Mouse (Mus musculus): ENCODE data around the gene Cblc. TPM values are rescaled to one million over a fixed set of nuclear protein-coding genes. Genes with fewer than 3 reads are reported as not detected.

The Cblc gene
- 0.16 and 0.75 TPM in 2 replicates for polyA plus RNA-seq (2012; rRNA removed)

DNA sequence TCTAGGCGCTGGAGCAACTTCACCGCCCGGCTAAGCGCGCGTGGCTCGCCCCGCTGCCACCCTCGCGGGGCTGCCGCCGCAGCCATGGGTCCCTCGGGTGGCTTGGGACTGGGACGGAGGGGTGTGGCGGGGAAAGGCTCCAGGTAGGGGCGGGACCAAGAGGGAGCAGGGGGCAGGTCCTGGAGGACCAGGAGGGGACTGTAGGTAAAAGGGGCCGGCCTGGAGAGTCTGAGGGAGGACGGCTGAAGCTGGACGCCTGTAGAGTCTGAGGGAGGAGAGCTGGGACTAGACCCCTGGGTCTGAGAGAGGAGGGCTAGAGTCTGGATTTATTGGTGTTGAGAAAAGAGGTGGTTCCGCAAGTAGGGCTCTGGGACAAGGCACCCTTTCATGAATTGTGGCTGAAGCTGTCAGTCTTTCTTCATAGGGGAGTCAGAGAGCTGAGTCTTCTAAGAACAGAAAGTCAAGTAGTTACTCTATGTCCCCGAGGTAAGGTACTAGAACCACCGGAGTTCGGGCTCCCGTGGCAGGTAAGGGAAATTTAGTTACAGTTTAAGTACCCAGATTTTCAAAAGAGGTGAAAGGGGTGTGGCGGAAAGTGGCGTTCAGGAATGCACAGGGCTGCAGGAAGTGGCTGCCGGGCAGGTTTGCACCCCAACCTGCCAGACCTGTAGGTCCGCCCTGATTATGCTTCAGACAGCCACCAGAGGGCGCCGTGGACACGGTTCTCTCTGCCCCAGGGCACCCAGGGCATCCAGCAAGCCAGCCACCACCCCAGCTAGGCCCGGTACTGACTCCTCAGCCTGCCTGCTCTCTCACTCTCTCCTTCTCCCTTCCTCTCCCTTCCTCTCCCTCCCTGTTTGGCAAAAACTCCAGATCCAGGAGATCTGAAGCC is at the start of gene Cblc:
TSS of gene Cblc (minus strand) at position 113 of the 892 bp plus-strand sequence.

DNA sequence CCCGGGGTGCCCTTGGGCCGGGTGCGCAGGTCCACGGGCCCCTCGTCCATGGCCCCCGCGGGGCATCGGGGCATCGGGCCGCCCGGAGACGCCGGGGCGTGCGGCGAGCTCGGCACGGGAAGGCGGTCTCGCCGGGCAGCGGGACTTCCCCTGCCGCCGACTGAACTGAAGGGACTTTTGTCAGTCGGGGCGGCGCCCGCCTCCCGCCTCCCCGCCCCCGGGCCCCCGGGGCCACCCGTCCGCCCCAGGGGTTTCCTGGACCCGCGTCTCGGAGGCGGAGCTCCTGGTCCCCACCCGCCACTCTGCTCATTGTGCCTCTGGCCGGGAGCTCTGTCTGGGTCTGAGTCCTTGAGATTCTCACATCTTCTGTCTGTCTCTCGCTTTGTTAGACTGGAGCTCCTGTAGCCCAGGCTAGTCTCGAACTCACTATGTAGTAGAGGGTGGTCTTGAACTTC is 26.0 kb upstream of the Cblc start, which contains the start of gene Bcl3:
TSS of gene Bcl3 (minus strand) at position 167 of the 455 bp plus-strand sequence.

DNA sequence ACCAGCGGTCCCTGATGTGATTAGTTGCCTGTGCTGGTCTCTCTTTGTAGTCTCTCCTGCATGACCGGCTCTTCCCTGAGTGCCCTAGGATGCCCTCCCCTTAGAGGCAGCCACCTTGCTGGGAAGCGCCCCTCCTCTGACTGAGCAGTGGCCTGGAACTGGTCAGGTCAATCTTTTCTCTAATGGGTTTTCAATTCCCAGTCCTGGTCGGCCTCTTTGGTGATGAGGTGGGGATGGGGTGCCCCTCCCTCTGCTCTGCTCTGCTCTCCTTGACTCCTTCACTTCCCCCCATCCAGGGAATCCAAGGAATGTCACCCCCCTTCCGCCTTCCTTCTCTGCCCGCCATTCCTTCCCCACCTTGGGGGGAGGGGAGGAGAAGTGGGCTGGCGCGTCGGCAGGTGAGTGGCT is 25.6 kb downstream of the Cblc start, which contains the start of gene Bcam:
TSS of gene Bcam (minus strand) at position 33 of the 408 bp plus-strand sequence.

DNA sequence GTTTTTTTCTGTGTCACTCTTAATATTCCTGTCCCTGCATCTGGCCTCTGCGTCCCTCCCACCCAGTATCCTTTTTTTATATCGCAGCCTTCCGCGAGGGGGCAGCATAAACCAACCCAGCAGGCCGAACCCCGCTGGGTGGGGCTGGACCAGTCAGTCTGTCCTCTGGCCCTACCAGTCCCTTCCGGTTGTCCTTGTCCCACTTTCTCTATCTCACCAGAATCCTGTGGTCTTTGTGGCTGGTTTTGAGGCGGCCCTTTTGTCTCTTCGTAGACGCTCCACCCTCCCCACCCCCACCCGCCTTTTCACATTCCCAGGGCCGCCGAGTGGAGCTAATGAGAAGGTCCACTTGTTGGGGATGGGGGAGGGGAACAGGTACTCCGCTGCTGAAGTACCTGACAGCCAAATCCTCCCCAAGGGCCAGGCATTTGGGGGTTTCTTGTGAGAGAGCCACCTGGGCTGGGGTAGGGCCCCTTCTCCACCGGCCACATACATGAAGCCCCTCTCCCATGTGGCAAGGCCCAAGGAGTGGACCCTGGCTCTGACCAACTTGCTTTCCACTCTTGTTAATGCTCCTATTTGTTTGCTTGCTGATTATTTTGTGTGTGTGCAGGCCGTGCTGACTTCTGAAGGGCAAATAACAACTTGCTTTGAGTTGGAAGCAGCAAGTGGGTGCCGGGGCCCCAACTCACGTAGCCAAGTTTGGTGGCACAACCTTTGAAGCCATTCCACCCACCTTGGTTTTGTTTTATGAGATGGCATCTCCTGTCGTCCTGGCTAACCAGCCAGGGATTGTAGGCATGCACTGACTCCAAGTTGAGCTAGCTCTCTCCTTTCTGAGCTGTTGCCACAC is 46.2 kb downstream of the Cblc start, which contains the start of gene Nectin2:
TSS of gene Nectin2 (minus strand) at position 267 of the 853 bp plus-strand sequence.

Other genes with a start within 250 kb of the Cblc start
- 96.0 and 96.5 TPM in 2 replicates for gene Ppp1r37, start 233.7 kb downstream of the Cblc start, polyA plus RNA-seq (2012; rRNA removed)
- 0.96 and 1.3 TPM in 2 replicates for gene Zfp296, start 219.5 kb downstream of the Cblc start, polyA plus RNA-seq (2012; rRNA removed)
- gene Gemin7, start 219.2 kb downstream of the Cblc start, polyA plus RNA-seq (2012; rRNA removed), result 63.7 and 64.1 TPM in 2 replicates
- 169 and 179 TPM in 2 replicates for gene Clasrp, start 192.3 kb downstream of the Cblc start, polyA plus RNA-seq (2012; rRNA removed)
- 4.5 and 8.3 TPM in 2 replicates for gene Relb, start 167.4 kb downstream of the Cblc start, polyA plus RNA-seq (2012; rRNA removed)
- gene Clptm1, start 131.8 kb downstream of the Cblc start, polyA plus RNA-seq (2012; rRNA removed), result 81.5 and 83.9 TPM in 2 replicates
- gene Apoc2, start 118.9 kb downstream of the Cblc start, polyA plus RNA-seq (2012; rRNA removed), result 0.18 and 0.39 TPM in 2 replicates
- not detected in 2 replicates for gene Gm44805, start 115.4 kb downstream of the Cblc start, polyA plus RNA-seq (2012; rRNA removed)
- not detected in 2 replicates for gene Apoc4, start 115.3 kb downstream of the Cblc start, polyA plus RNA-seq (2012; rRNA removed)
- 1.4 and 1.9 TPM in 2 replicates for gene Apoc1, start 104.1 kb downstream of the Cblc start, polyA plus RNA-seq (2012; rRNA removed)
- 310 and 317 TPM in 2 replicates for gene Apoe, start 97.6 kb downstream of the Cblc start, polyA plus RNA-seq (2012; rRNA removed)
- 100.0 and 101 TPM in 2 replicates for gene Tomm40, start 81.4 kb downstream of the Cblc start, polyA plus RNA-seq (2012; rRNA removed)
- gene Nectin2, start 46.3 kb downstream of the Cblc start, polyA plus RNA-seq (2012; rRNA removed), result 36.1 and 40.6 TPM in 2 replicates
- gene Bcam, start 25.8 kb downstream of the Cblc start, polyA plus RNA-seq (2012; rRNA removed), result 9.6 and 26.2 TPM in 2 replicates
- gene Bcl3, start 26.0 kb upstream of the Cblc start, polyA plus RNA-seq (2012; rRNA removed), result 0.91 and 2.3 TPM in 2 replicates
- gene Gm19345, start 55.2 kb upstream of the Cblc start, polyA plus RNA-seq (2012; rRNA removed), result 10.0 and 11.8 TPM in 2 replicates
- 0.04 TPM in 1 of 2 replicates, not detected in the other for gene Ceacam16, start 64.5 kb upstream of the Cblc start, polyA plus RNA-seq (2012; rRNA removed)
- gene Ceacam19, start 91.2 kb upstream of the Cblc start, polyA plus RNA-seq (2012; rRNA removed), result 0.10 TPM in 1 of 2 replicates, not detected in the other
- 8.5 and 11.6 TPM in 2 replicates for gene Pvr, start 124.4 kb upstream of the Cblc start, polyA plus RNA-seq (2012; rRNA removed)
- not detected in 2 replicates for gene Igsf23, start 153.9 kb upstream of the Cblc start, polyA plus RNA-seq (2012; rRNA removed)
- gene Ceacam20, start 168.6 kb upstream of the Cblc start, polyA plus RNA-seq (2012; rRNA removed), result not detected in 2 replicates
- gene Nlrp9b, start 194.7 kb upstream of the Cblc start, polyA plus RNA-seq (2012; rRNA removed), result not detected in 2 replicates

Data from central nervous system, embryonic 14 days (tissue).